Mouse (Mus musculus) CH12.LX (cell line): ENCODE measurements around the gene Lce1a2. TPM values are rescaled to one million over a fixed set of nuclear protein-coding genes. Genes with fewer than 3 reads are reported as not detected.
"Not testable (repeated sequence)": the region's sequence is repeated elsewhere in the genome, so short reads cannot be mapped to it uniquely, and the experiment has no call there.

Source experiments
- DNase-seq: peaks from one replicate; pipeline ENCODE4 v3.0.0-alpha.2; 2013; ENCODE audit errors: extremely low read depth
- H3K27ac ChIP-seq: 2 replicates; pipeline ENCODE4 v1.5.1; 2012; ENCODE audit warnings: low read depth, mild to moderate bottlenecking, control low read depth, moderate library complexity; ENCODE audit not compliant: insufficient read depth
- H3K27me3 ChIP-seq: replicated peaks from 2 replicates; pipeline ENCODE3; 2012; ENCODE audit warnings: inconsistent platforms
- H3K36me3 ChIP-seq, 2 experiments: replicated peaks in 1 of 2; 2 replicates each; pipeline versions ENCODE3 to v1.6.1; 2012; ENCODE audit warnings: inconsistent platforms in 1 of 2, low read length in 1 of 2, mild to moderate bottlenecking in 1 of 2, mixed read lengths in 1 of 2, moderate library complexity in 1 of 2; ENCODE audit not compliant: control insufficient read depth in 1 of 2, insufficient read depth in 1 of 2
- H3K4me1 ChIP-seq, 2 experiments: 2 replicates each; pipeline ENCODE4 v1.6.1; 2012; ENCODE audit warnings: inconsistent platforms in 1 of 2, moderate library complexity in 1 of 2; ENCODE audit not compliant: insufficient read depth in 2 of 2, control insufficient read depth in 1 of 2
- H3K4me2 ChIP-seq: 2 replicates; pipeline ENCODE4 v1.6.1; 2012; ENCODE audit warnings: low read depth, mild to moderate bottlenecking, control low read depth; ENCODE audit not compliant: poor library complexity, insufficient read depth, severe bottlenecking
- H3K4me3 ChIP-seq, 3 experiments: fragments of 150-350 bp in 1 of 3; sonication (generic) in 1 of 3; replicated peaks in 1 of 3; 2 replicates each; pipeline versions ENCODE3 to v1.5.1; 2011 to 2012; ENCODE audit warnings: low read depth in 2 of 3, low read length in 2 of 3, mild to moderate bottlenecking in 2 of 3, moderate library complexity in 2 of 3, control low read depth in 1 of 3, improper control_type of control experiment in 1 of 3, inconsistent platforms in 1 of 3, mixed read lengths in 1 of 3; ENCODE audit not compliant: poor library complexity in 1 of 3
- H3K79me2 ChIP-seq: replicated peaks from 2 replicates; pipeline ENCODE4 v1.6.1; 2012; ENCODE audit warnings: mild to moderate bottlenecking, moderate library complexity; ENCODE audit not compliant: control insufficient read depth, poor library complexity, insufficient read depth, severe bottlenecking; ENCODE audit errors: extremely low read depth
- H3K9ac ChIP-seq: 2 replicates; pipeline ENCODE4 v1.6.1; 2012; ENCODE audit warnings: low read depth, mild to moderate bottlenecking, control low read depth, moderate library complexity; ENCODE audit not compliant: insufficient read depth
- H3K9me3 ChIP-seq: replicated peaks from 2 replicates; pipeline ENCODE3; 2012; ENCODE audit warnings: low read length, inconsistent platforms, mixed read lengths
- CHD1 ChIP-seq: IDR thresholded peaks from 2 replicates; pipeline ENCODE4 v1.6.1; 2012; ENCODE audit warnings: low read depth, low read length, improper control_type of control experiment, inconsistent platforms
- CHD2 ChIP-seq: IDR thresholded peaks from 2 replicates; pipeline ENCODE4 v1.6.1; 2011; ENCODE audit warnings: low read length, improper control_type of control experiment
- E2F4 ChIP-seq: IDR thresholded peaks from 2 replicates; pipeline ENCODE4 v1.6.1; 2011; ENCODE audit warnings: low read depth, low read length, improper control_type of control experiment; ENCODE audit not compliant: insufficient replicate concordance
- HCFC1 ChIP-seq: IDR thresholded peaks from 2 replicates; pipeline ENCODE4 v1.6.1; 2012; ENCODE audit warnings: low read depth, mild to moderate bottlenecking, inconsistent platforms, low read length, improper control_type of control experiment
- IRF4 ChIP-seq: IDR thresholded peaks from 2 replicates; pipeline ENCODE4 v1.6.1; 2014; ENCODE audit warnings: low read depth, mild to moderate bottlenecking, inconsistent platforms, low read length, improper control_type of control experiment
- MEF2A ChIP-seq: IDR thresholded peaks from 2 replicates; pipeline ENCODE4 v1.6.1; 2014; ENCODE audit warnings: low read depth, mild to moderate bottlenecking, inconsistent platforms, low read length, improper control_type of control experiment, borderline replicate concordance
- NELFE ChIP-seq: IDR thresholded peaks from 2 replicates; pipeline ENCODE4 v1.6.1; 2011; ENCODE audit warnings: low read depth, low read length, improper control_type of control experiment
- POLR2A ChIP-seq: IDR thresholded peaks from 2 replicates; pipeline ENCODE4 v1.6.1; 2011; ENCODE audit warnings: low read depth, mild to moderate bottlenecking, improper control_type of control experiment, low read length
- POLR2AphosphoS2 ChIP-seq: IDR thresholded peaks from 2 replicates; pipeline ENCODE4 v1.6.1; 2011; ENCODE audit warnings: low read depth, low read length, improper control_type of control experiment
- SIN3A ChIP-seq: IDR thresholded peaks from 2 replicates; pipeline ENCODE4 v1.6.1; 2012; ENCODE audit warnings: low read length, improper control_type of control experiment, inconsistent platforms
- SMC3 ChIP-seq: IDR thresholded peaks from 2 replicates; pipeline ENCODE4 v1.6.1; 2011; ENCODE audit warnings: low read depth, low read length, improper control_type of control experiment
- TBP ChIP-seq: conservative IDR thresholded peaks from 2 replicates; pipeline ENCODE4 v1.6.1; 2011; ENCODE audit warnings: low read depth, low read length, improper control_type of control experiment
- ZNF384 ChIP-seq: IDR thresholded peaks from 2 replicates; pipeline ENCODE4 v1.6.1; 2012; ENCODE audit warnings: low read depth, low read length, improper control_type of control experiment, inconsistent platforms
- dilution Hi-C: fragments of 300-500 bp; cut with MboI; formaldehyde crosslinking; loops from 2 replicates; pipeline ENCODE4 v1.14.3; 2020; ENCODE audit warnings: low sequenced_read_pairs; ENCODE audit not compliant: extremely low pct_unique_long_range_greater_than_20kb, extremely low pct_ligation_motif_present
- in situ Hi-C: fragments of 300-500 bp; cut with MboI; formaldehyde crosslinking; loops from 3 replicates; pipeline ENCODE4 v1.14.3; 2019; ENCODE audit warnings: low sequenced_read_pairs, low pct_ligation_motif_present, low pct_unique_long_range_greater_than_20kb, mixed read lengths
- polyA plus RNA-seq: library from polyadenylated mRNA; unstranded; fragments of >175 nt; gene quantifications from 2 replicates; pipeline ENCODE4 v1.2.1, GENCODE M21; 2012; ENCODE audit warnings: low read depth; ENCODE audit not compliant: insufficient read length
- total RNA-seq, 2 experiments: library from RNA; depleted of rRNA; stranded (reverse); fragments of 300-350 nt in 1 of 2; fragments of >200 nt in 1 of 2; gene quantifications; 2 replicates each; pipeline ENCODE4 v1.2.3; 2012 to 2014

The Lce1a2 gene
- total and polyA plus RNA-seq, 3 experiments = not detected

GRCm38 (mm10) chr3:92694613-92695012 lies 24.5 kb upstream of the Lce1a2 start:
- in situ Hi-C loops (no loop called here), dilution Hi-C loops (no loop called here)
- Histone ChIP-seq H3K79me2 (no peaks in the 10 kb centered on the region), H3K27ac (no peak overlapping the region), H3K4me1 (no peaks in the 10 kb centered on the region), H3K27me3 (no peaks in the 10 kb centered on the region), H3K9me3 (no peaks in the 10 kb centered on the region), H3K4me2 (no peak overlapping the region), H3K9ac (no peak overlapping the region), H3K36me3 (no peaks in the 10 kb centered on the region), H3K4me3 (no peak overlapping the region)
- no peak for TF ChIP-seq POLR2AphosphoS2
- no peak for TF ChIP-seq NELFE
- no peak for TF ChIP-seq MEF2A
- DNase-seq = no peak

GRCm38 (mm10) chr3:92691688-92692087 lies 21.6 kb upstream of the Lce1a2 start:
- Histone ChIP-seq H3K79me2 (no peaks in the 10 kb centered on the region), H3K4me1 (no peaks in the 10 kb centered on the region), H3K4me2 (no peak overlapping the region), H3K4me3 (no peak overlapping the region)
- in situ Hi-C loops = no loop called here
- TF ChIP-seq CHD1 = no peak
- TF ChIP-seq TBP = no peak
- no peak for TF ChIP-seq POLR2A
- no peak for TF ChIP-seq ZNF384
- no peak for TF ChIP-seq SMC3
- no peak for TF ChIP-seq SIN3A
- no peak for TF ChIP-seq HCFC1
- TF ChIP-seq IRF4 = no peak
- no peak for TF ChIP-seq E2F4
- no peak for TF ChIP-seq MEF2A
- TF ChIP-seq CHD2 = no peak
- TF ChIP-seq, all 38 proteins: peak for 0
- dilution Hi-C loops = no loop called here
- Histone ChIP-seq H3K27me3 (no peaks in the 10 kb centered on the region), H3K9me3 (no peaks in the 10 kb centered on the region), H3K9ac (no peak overlapping the region), H3K36me3 (no peaks in the 10 kb centered on the region), H3K27ac (no peak overlapping the region)
- DNase-seq = no peak

- DNase-seq, H3K36me3 ChIP-seq, dilution Hi-C loops, in situ Hi-C loops, H3K9ac ChIP-seq, H3K4me2 ChIP-seq, H3K79me2 ChIP-seq, H3K27me3 ChIP-seq, H3K4me1 ChIP-seq, H3K9me3 ChIP-seq, H3K4me3 ChIP-seq, H3K27ac ChIP-seq: not testable (repeated sequence)
Measured at GRCm38 (mm10) chr3:92689154-92689553, 19.0 kb upstream of the Lce1a2 start.
